Mouse (Mus musculus): ENCODE data around the gene Egfl8.
A peak's percentile ranks its signal among the peaks of the same experiment; 100 is the strongest.

The Egfl8 gene

GRCm38 (mm10) chr17:34627093-34627942, 11.5 kb upstream of the Egfl8 start:
- DNase-seq, result peak; percentile 89

GRCm38 (mm10) chr17:34626773-34627092, 11.0 kb upstream of the Egfl8 start:
- peak; percentile 58 for DNase-seq

- DNase-seq, result no peak
Measured at GRCm38 (mm10) chr17:34626062-34626772, 10.4 kb upstream of the Egfl8 start.

- no peak for DNase-seq
Measured at GRCm38 (mm10) chr17:34624981-34625380, 9.2 kb upstream of the Egfl8 start.

GRCm38 (mm10) chr17:34623161-34623560, 7.4 kb upstream of the Egfl8 start:
- no peak for DNase-seq

- DNase-seq, result no peak
Measured at GRCm38 (mm10) chr17:34621006-34621405, 5.2 kb upstream of the Egfl8 start.

GRCm38 (mm10) chr17:34618999-34619398, 3.2 kb upstream of the Egfl8 start:
- peak; percentile 93 for DNase-seq

- DNase-seq, result no peak
Measured at GRCm38 (mm10) chr17:34613830-34614229, 1.9 kb downstream of the Egfl8 start.

GRCm38 (mm10) chr17:34613054-34613645, 2.6 kb downstream of the Egfl8 start:
- no peak for DNase-seq

- no peak for DNase-seq
Measured at GRCm38 (mm10) chr17:34611050-34611449, 4.7 kb downstream of the Egfl8 start.

- no peak for DNase-seq
Measured at GRCm38 (mm10) chr17:34607997-34608396, 7.8 kb downstream of the Egfl8 start.

- no peak for DNase-seq
Measured at GRCm38 (mm10) chr17:34606186-34607039, 9.4 kb downstream of the Egfl8 start.

GRCm38 (mm10) chr17:34605609-34606008, 10.2 kb downstream of the Egfl8 start:
- peak; percentile 98 for DNase-seq

GRCm38 (mm10) chr17:34604511-34605237, 11.1 kb downstream of the Egfl8 start:
- DNase-seq, result peak; percentile 84

GRCm38 (mm10) chr17:34604061-34604508, 11.7 kb downstream of the Egfl8 start, which contains the start of gene Agpat1:
TSS of gene Agpat1 (plus strand) at chr17:34604262.
- DNase-seq, result peak; percentile 99

GRCm38 (mm10) chr17:34603375-34604060, 12.3 kb downstream of the Egfl8 start, which contains the start of gene Rnf5:
TSS of gene Rnf5 (minus strand) at chr17:34603690.
- DNase-seq, result peak; percentile 100

GRCm38 (mm10) chr17:34601796-34602195, 14.0 kb downstream of the Egfl8 start:
- no peak for DNase-seq

GRCm38 (mm10) chr17:34599891-34600290, 15.9 kb downstream of the Egfl8 start:
- DNase-seq, result no peak

- peak; percentile 78 for DNase-seq
Measured at GRCm38 (mm10) chr17:34597566-34598095, 18.1 kb downstream of the Egfl8 start, which contains the start of gene Ager. TSS of gene Ager (plus strand) at chr17:34597862.

- DNase-seq, result peak; percentile 38
Measured at GRCm38 (mm10) chr17:34596098-34596497, 19.7 kb downstream of the Egfl8 start.

Data from lung, postnatal 36 days (tissue).